Comparison of ENCODE assay signal across 15 mouse cellular contexts in the genomic region with DNA sequence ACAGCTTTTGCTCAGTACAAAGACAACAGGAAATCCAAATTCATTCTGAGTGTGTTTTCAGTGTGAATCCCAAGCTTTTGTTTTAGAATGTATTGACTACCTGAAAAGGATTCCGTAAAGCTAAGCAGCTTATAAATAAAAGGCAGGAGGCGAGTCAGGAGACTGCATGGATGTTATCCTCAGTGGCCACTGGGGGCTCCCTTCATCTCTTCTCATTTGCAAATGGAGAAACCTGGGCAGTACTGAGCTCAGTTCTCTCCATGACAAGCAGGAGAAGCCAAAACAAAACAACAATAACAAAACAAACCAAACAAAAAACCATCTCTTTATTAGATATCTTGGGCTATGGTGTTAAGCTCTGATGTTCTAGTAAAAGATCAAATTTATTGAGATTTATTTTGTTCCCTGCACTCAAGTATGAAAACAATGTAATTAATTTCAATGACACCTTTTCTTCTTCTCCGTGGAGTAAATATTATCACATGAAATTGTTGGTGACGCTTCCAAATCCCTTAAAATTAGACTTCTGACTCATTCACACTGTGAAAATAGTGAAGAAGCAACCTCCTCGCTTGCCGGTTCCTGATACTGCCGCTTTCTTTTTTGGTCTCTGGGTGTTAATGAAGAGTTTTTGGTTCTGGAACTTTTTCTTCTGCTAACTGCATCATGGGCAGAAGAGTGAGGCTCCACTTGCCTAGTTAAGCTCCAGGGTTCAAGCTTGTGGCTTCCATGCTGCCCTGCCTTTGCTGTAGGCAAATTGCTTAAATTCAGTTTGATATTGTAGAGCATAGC. TPM values are rescaled to one million over a fixed set of nuclear protein-coding genes. Genes with fewer than 3 reads are reported as not detected.
DNase-seq lines count a peak whose midpoint lies in the region; ATAC-seq and TF ChIP-seq lines count a peak whose summit lies in the region.
"Had no signal": no experiment of that assay in that cellular context is flagged by ENCODE, and none has a peak within 500 bp of the region (broad histone marks: within the 10 kb centered on the region; RNA-seq: fewer than 3 reads in every experiment).

No protein-coding gene starts in this region.

- no peak overlapping the region for H3K27ac ChIP-seq in hindbrain, embryonic 11.5 days (ENCODE audit: low read depth, low read length)
- no peak overlapping the region for H3K27ac ChIP-seq in hindbrain, embryonic 13.5 days
- no peak overlapping the region for H3K27ac ChIP-seq in lung, postnatal 0 days (ENCODE audit: low read length)
- no peak overlapping the region for H3K27ac ChIP-seq in cortical plate, adult 2 months (ENCODE audit: insufficient read depth, low read length)
- H3K27ac ChIP-seq: embryonic facial prominence, embryonic 15.5 days; liver, embryonic 15.5 days had no signal

- peak; percentile 48 for TF ChIP-seq CTCF in lung, postnatal 0 days (IDR thresholded peaks at IDR 0.05)
- TF ChIP-seq CTCF in cortical plate, adult 2 months (IDR thresholded peaks at IDR 0.05; ENCODE audit: extremely low read depth, insufficient read depth, low read length): peak; percentile 38

- no peak overlapping the region for H3K4me2 ChIP-seq in hindbrain, embryonic 11.5 days (replicated peaks; ENCODE audit: low read depth, low read length)
- H3K4me2 ChIP-seq in hindbrain, embryonic 13.5 days: no peak overlapping the region
- H3K4me2 ChIP-seq in lung, postnatal 0 days (replicated peaks; ENCODE audit: low read depth, low read length): no peak overlapping the region
- H3K4me2 ChIP-seq: embryonic facial prominence, embryonic 15.5 days; liver, embryonic 15.5 days had no signal

- 87% methylated on average over 7 of the region's 7 CpGs for WGBS in hindbrain, embryonic 11.5 days
- 87% methylated on average over 7 of the region's 7 CpGs for WGBS in hindbrain, embryonic 13.5 days
- 87% methylated on average over 7 of the region's 7 CpGs for WGBS in lung, postnatal 0 days

- TF ChIP-seq EP300 in lung, postnatal 0 days (IDR thresholded peaks at IDR 0.05): no peak

- H3K36me3 ChIP-seq in hindbrain, embryonic 11.5 days (ENCODE audit: control insufficient read depth, insufficient read depth, low read length): no peaks in the 10 kb centered on the region
- H3K36me3 ChIP-seq in hindbrain, embryonic 13.5 days: no peaks in the 10 kb centered on the region
- no peaks in the 10 kb centered on the region for H3K36me3 ChIP-seq in lung, postnatal 0 days (ENCODE audit: insufficient read depth, low read length)
- H3K36me3 ChIP-seq: embryonic facial prominence, embryonic 15.5 days; liver, embryonic 15.5 days had no signal

- peak; percentile 14 for DNase-seq in hindbrain, embryonic 11.5 days (ENCODE audit: low spot score)
- DNase-seq in lung, postnatal 0 days (ENCODE audit: low spot score): no peak
- DNase-seq in lung, adult 18-20 months: no peak
- DNase-seq in NIH3T3 (ENCODE audit: low read depth): peak; percentile 4
- no peak for DNase-seq in urinary bladder, postnatal 25 days (ENCODE audit: low spot score)
- DNase-seq: cerebellum, adult 18-20 months; heart, postnatal 10 days had no signal

- ATAC-seq in hindbrain, embryonic 11.5 days (ENCODE audit: low FRiP score): no peak
- ATAC-seq in hindbrain, embryonic 13.5 days (ENCODE audit: low FRiP score): no peak
- ATAC-seq in lung, postnatal 0 days: no peak
- ATAC-seq: inflammation-experienced regulatory T-cells, adult 6 months had no signal

- no peaks in the 10 kb centered on the region for H3K9me3 ChIP-seq in hindbrain, embryonic 11.5 days (ENCODE audit: control insufficient read depth, low read length)
- H3K9me3 ChIP-seq in hindbrain, embryonic 13.5 days: no peaks in the 10 kb centered on the region
- H3K9me3 ChIP-seq in lung, postnatal 0 days (ENCODE audit: low read length): no peaks in the 10 kb centered on the region
- H3K9me3 ChIP-seq: embryonic facial prominence, embryonic 15.5 days; liver, embryonic 15.5 days had no signal

- no peaks in the 10 kb centered on the region for H3K27me3 ChIP-seq in hindbrain, embryonic 11.5 days (ENCODE audit: control insufficient read depth, insufficient read depth, low read length)
- H3K27me3 ChIP-seq in hindbrain, embryonic 13.5 days: no peaks in the 10 kb centered on the region
- H3K27me3 ChIP-seq in lung, postnatal 0 days (replicated peaks; ENCODE audit: insufficient read depth, low read length): no peaks in the 10 kb centered on the region
- H3K27me3 ChIP-seq: embryonic facial prominence, embryonic 15.5 days; liver, embryonic 15.5 days had no signal

- H3K4me3 ChIP-seq in hindbrain, embryonic 11.5 days (ENCODE audit: low read depth, low read length): no peak overlapping the region
- H3K4me3 ChIP-seq in hindbrain, embryonic 13.5 days: no peak overlapping the region
- H3K4me3 ChIP-seq in lung, postnatal 0 days (ENCODE audit: low read depth, low read length): no peak overlapping the region
- H3K4me3 ChIP-seq in cortical plate, adult 2 months (ENCODE audit: insufficient read depth, low read length): no peak overlapping the region
- H3K4me3 ChIP-seq: embryonic facial prominence, embryonic 15.5 days; liver, embryonic 15.5 days; myocyte had no signal

- no peak overlapping the region for H3K9ac ChIP-seq in hindbrain, embryonic 11.5 days (ENCODE audit: low read depth, low read length)
- H3K9ac ChIP-seq in hindbrain, embryonic 13.5 days: no peak overlapping the region
- H3K9ac ChIP-seq in lung, postnatal 0 days (replicated peaks; ENCODE audit: low read depth): no peak overlapping the region
- H3K9ac ChIP-seq: embryonic facial prominence, embryonic 15.5 days; liver, embryonic 15.5 days had no signal

- no peak for TF ChIP-seq POLR2A in cortical plate, adult 2 months (IDR thresholded peaks at IDR 0.05; ENCODE audit: extremely low read depth, insufficient read depth, low read length)

- no peaks in the 10 kb centered on the region for H3K4me1 ChIP-seq in hindbrain, embryonic 11.5 days (replicated peaks; ENCODE audit: control insufficient read depth, insufficient read depth, low read length)
- H3K4me1 ChIP-seq in hindbrain, embryonic 13.5 days (replicated peaks): no peaks in the 10 kb centered on the region
- H3K4me1 ChIP-seq in lung, postnatal 0 days (ENCODE audit: insufficient read depth, low read depth, low read length): no peaks in the 10 kb centered on the region
- H3K4me1 ChIP-seq in cortical plate, adult 2 months (ENCODE audit: control insufficient read depth, insufficient read depth, low read length): no peaks in the 10 kb centered on the region
- H3K4me1 ChIP-seq: embryonic facial prominence, embryonic 15.5 days; liver, embryonic 15.5 days had no signal

RNA-seq across cellular contexts. Expression of a gene that starts 7.9 kb away (rescaled TPM):
- polyA plus RNA-seq in hindbrain, embryonic 11.5 days (2014; fragmentation: Nextera tagmentation; extraction: Ambion mirVana): 2.4 and 3.1 TPM in 2 replicates
- 7.6 and 7.8 TPM in 2 replicates for polyA plus RNA-seq in hindbrain, embryonic 13.5 days (2015; fragmentation: Nextera tagmentation; extraction: Ambion mirVana)
- 1.3 and 1.7 TPM in 2 replicates for polyA plus RNA-seq in lung, postnatal 0 days (2015; fragmentation: Nextera tagmentation; extraction: Ambion mirVana)
- 5.9 and 6.2 TPM in 2 replicates for polyA plus RNA-seq in cortical plate, adult 2 months (2012; rRNA removed)
- polyA plus RNA-seq: large intestine, adult 2 months; spleen, adult 2 months had no signal

Comparison
In these comparisons a context has a peak if more than half of its experiments do, and no peak if none do; other contexts are left out.
1. DNase-seq: peak in hindbrain, embryonic 11.5 days (single experiment) and NIH3T3 (single experiment); none in lung, postnatal 0 days (single experiment), lung, adult 18-20 months (0 of 2) and urinary bladder, postnatal 25 days (single experiment).